Mouse (Mus musculus) liver, embryonic 14.5 days (tissue): Measurements from ENCODE around the gene Uba52. TPM values are rescaled to one million over a fixed set of nuclear protein-coding genes. Genes with fewer than 3 reads are reported as not detected.

Experiments
- ATAC-seq: fragments of 200-750 bp; cut with Nextera tagmentation; 2 replicates; pipeline ENCODE4 v1.8.0; 2017; ENCODE audit warnings: moderate number of reproducible peaks, mild to moderate bottlenecking, moderate library complexity; ENCODE audit not compliant: insufficient read depth
- DNase-seq, 3 experiments: peaks; one replicate each; pipeline ENCODE4 v3.0.0-alpha.2; 2012 to 2013; ENCODE audit warnings: low read depth in 3 of 3, low spot score in 3 of 3
- H3K27ac ChIP-seq: fragments of 300-500 bp; sonication (generic); 2 replicates; pipeline ENCODE4 v1.5.1; 2014; ENCODE audit warnings: moderate library complexity, mild to moderate bottlenecking, control low read depth, inconsistent platforms
- H3K27me3 ChIP-seq: fragments of 300-500 bp; sonication (generic); 2 replicates; pipeline ENCODE4 v1.6.1; 2014; ENCODE audit warnings: mild to moderate bottlenecking, low read length, moderate library complexity; ENCODE audit not compliant: control insufficient read depth, insufficient read depth
- H3K36me3 ChIP-seq: fragments of 300-500 bp; sonication (generic); replicated peaks from 2 replicates; pipeline ENCODE4 v1.6.1; 2014; ENCODE audit warnings: low read depth; ENCODE audit not compliant: control insufficient read depth, insufficient read depth
- H3K4me1 ChIP-seq, 2 experiments: fragments of 200-500 bp in 1 of 2; fragments of 300-500 bp in 1 of 2; sonication (generic) in 1 of 2; replicated peaks; 2 replicates each; pipeline ENCODE4 v1.6.1; 2012 to 2014; ENCODE audit warnings: antibody characterized with exemption in 1 of 2, inconsistent platforms in 1 of 2, low read length in 1 of 2; ENCODE audit not compliant: control insufficient read depth in 2 of 2, insufficient read depth in 2 of 2
- H3K4me2 ChIP-seq: fragments of 300-500 bp; sonication (generic); 2 replicates; pipeline ENCODE4 v1.6.1; 2014; ENCODE audit warnings: low read depth, mild to moderate bottlenecking, control low read depth, moderate library complexity
- H3K4me3 ChIP-seq, 2 experiments: fragments of 200-500 bp in 1 of 2; fragments of 300-500 bp in 1 of 2; sonication (generic) in 1 of 2; 2 replicates each; pipeline ENCODE4 v1.5.1; 2012 to 2014; ENCODE audit warnings: low read depth in 2 of 2, low read length in 2 of 2, mild to moderate bottlenecking in 2 of 2, control low read depth in 1 of 2, inconsistent platforms in 1 of 2, moderate library complexity in 1 of 2; ENCODE audit not compliant: insufficient read depth in 1 of 2
- H3K9ac ChIP-seq: fragments of 300-500 bp; sonication (generic); replicated peaks from 2 replicates; pipeline ENCODE4 v1.6.1; 2014; ENCODE audit warnings: mild to moderate bottlenecking, control low read depth, moderate library complexity
- H3K9me3 ChIP-seq: fragments of 300-500 bp; sonication (generic); 2 replicates; pipeline ENCODE4 v1.6.1; 2016; ENCODE audit warnings: low read length, mixed read lengths; ENCODE audit not compliant: control insufficient read depth
- CTCF ChIP-seq: IDR thresholded peaks from 2 replicates; pipeline ENCODE4 v1.5.1; 2016; ENCODE audit warnings: antibody characterized with exemption, low read depth, control low read depth
- EP300 ChIP-seq: IDR thresholded peaks from 2 replicates; pipeline ENCODE4 v1.6.1; 2016; ENCODE audit warnings: antibody characterized with exemption, low read depth
- WGBS: fragments of 180-500 bp; shearing (Covaris S2); extraction: QIAGEN DNeasy Blood & Tissue Kit; methylation state at CpG from one replicate; pipeline ENCODE4 v1.1.7; 2014; ENCODE audit not compliant: insufficient replicate concordance; 5-methylcytosine and 5-hydroxymethylcytosine counted together
- polyA plus RNA-seq, 2 experiments: library from polyadenylated mRNA; depleted of rRNA in 1 of 2; stranded (reverse) in 1 of 2; unstranded in 1 of 2; fragments of >200 nt; fragmentation: Nextera tagmentation in 1 of 2; extraction: Ambion mirVana in 1 of 2; gene quantifications; 2 replicates each; pipeline versions ENCODE4 v1.2.1 to v1.2.3; 2012 to 2014

Gene Uba52
- polyA plus RNA-seq, 2 experiments: 773 to 870 TPM

DNA sequence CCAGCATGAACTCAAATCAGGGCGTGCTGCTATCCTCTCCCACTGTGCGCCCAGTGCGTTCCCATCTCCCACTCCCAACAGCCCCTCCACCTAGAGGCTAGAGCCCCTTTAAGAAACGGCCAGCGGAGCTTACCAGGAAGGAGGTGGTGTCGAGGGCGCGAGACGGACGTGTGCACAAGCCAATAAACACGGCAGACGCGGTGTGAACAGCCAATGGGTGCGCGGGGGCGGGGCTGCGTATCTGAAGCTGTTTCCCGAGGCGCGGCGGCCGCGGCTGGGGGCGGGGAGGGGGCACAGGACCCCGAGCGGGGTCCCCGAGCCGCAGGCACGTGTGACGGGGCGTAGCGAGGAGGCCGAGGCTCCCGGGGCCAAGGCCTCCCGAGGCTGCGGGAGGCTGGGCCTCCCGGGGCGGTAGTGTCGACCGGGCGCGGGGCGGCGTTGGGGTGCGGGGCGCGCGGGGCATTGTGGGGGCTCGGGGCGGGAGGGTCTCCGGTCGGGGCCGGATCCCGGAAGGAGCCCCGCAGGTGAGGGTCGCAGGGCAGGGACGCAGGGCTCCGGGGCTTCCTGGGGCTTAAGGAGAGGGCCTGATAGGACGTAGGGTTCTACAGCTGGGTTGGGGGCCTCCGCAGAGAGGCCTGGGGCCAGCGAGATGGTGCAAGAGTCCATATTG, 17.0 kb upstream of the Uba52 start, which contains the start of the genes Fkbp8 and Kxd1:
Gene Fkbp8 (plus strand): TSS at position 213 of the 670 bp plus-strand sequence.
Gene Kxd1 (minus strand): TSS at position 445 of the 670 bp plus-strand sequence.
- Histone ChIP-seq H3K9me3 (no peaks in the 10 kb centered on the region), H3K27ac (peak within 1 kb of the TSS; percentile 75), H3K36me3 (peaks cover 15% of the 10 kb centered on the region), H3K4me3 (peak within 1 kb of the TSS; percentile 89 to 100), H3K4me1 (peaks cover 31 to 39% of the 10 kb centered on the region in 2 experiments), H3K4me2 (peak within 1 kb of the TSS; percentile 85), H3K27me3 (no peaks in the 10 kb centered on the region), H3K9ac (peak within 1 kb of the TSS; percentile 96)
- ATAC-seq (peak; percentile 78), DNase-seq (peak; percentile 86 to 91 (median 87))
- WGBS: under 1% methylated on average over 61 of the region's 61 CpGs
- TF ChIP-seq EP300: peak; percentile 51; the same call in 1 of the 2 replicates
- TF ChIP-seq CTCF: peak; percentile 28; the same call in 1 of the 2 replicates

DNA sequence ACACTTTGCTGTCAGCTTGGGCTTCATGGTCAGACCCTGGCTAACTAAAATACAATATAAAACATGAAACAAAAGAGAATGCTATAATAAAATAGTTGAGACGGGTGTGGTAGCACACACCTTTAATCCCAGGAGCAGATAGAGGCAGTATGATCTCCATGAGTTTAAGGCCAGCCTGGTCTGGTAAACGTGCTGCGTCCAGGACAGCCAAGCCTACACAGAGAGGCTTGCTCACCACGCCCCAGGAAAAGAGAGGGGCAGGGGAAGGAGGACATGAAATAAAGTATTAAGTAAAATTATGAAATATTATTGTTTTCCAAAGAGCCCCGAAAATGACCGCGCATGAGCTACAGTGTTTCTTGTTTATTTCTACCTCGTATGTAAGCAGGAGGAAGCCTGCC, 16.5 kb upstream of the Uba52 start:
- ATAC-seq: peak; percentile 42
- peaks cover 31 to 42% of the 10 kb centered on the region in 2 experiments for H3K4me1 ChIP-seq

DNA sequence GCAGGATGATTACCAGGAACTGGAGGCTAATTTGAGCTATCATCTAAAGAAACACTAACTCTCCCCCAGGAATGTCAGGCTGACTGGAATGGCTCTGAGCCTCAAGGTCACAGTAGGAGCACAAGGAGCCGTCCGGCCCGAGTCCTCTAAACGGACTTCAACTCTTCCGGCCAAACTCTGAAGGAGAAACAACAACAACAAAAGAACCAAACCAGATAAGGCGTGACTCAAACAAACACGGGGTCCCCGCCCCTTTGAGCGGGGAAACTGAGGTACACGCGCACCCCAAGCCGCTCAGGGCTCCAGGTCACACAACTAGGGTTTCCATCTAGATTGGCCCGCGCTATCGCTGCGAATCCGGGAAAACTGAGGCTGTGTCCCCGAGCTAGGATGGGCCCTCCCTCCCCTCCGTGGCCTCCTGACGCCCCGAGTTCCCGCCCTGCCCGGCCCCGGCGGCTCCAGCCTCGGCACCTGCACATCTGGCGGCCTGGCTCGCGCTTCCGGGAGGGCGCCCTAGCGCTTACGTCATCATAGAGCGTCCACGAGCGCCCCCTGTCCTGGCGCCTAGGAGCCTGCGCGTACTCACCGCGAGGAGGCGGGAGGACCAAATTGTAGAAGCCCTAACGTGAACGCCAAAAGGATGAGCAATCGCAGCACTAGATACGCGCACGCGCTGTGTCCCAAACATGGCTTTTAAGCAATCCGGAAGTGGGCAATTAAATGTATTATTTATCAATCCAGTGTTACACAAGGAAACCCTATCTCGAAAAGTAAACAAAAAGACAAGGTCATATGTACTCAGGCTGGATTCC, 12.2 kb upstream of the Uba52 start:
- Histone ChIP-seq H3K9ac (peak overlapping the region; percentile 87), H3K9me3 (no peaks in the 10 kb centered on the region), H3K36me3 (peaks cover 2% of the 10 kb centered on the region; the same call in 1 of the 2 replicates), H3K27ac (peak overlapping the region; percentile 93), H3K4me2 (peak overlapping the region; percentile 80), H3K4me3 (peak overlapping the region; percentile 76 to 81), H3K27me3 (no peaks in the 10 kb centered on the region), H3K4me1 (peaks cover 17 to 31% of the 10 kb centered on the region in 2 experiments)
- peak; percentile 82 for ATAC-seq
- TF ChIP-seq CTCF: peak; percentile 92
- TF ChIP-seq EP300: peak; percentile 51; the same call in 1 of the 2 replicates
- WGBS: under 1% methylated on average over 51 of the region's 51 CpGs
- peak; percentile 96 to 97 (median 97) for DNase-seq

More for the DNA sequence above, 16.5 kb upstream of the Uba52 start:
- H3K27ac ChIP-seq: peak overlapping the region; percentile 71
- TF ChIP-seq CTCF: no peak
- no peak for TF ChIP-seq EP300
- H3K4me3 ChIP-seq: peak overlapping the region; percentile 89 to 100
- DNase-seq: no peak
- H3K9me3 ChIP-seq: no peaks in the 10 kb centered on the region
- peak overlapping the region; percentile 85 for H3K4me2 ChIP-seq
- H3K27me3 ChIP-seq: no peaks in the 10 kb centered on the region
- peaks cover 9% of the 10 kb centered on the region for H3K36me3 ChIP-seq
- peak overlapping the region; percentile 96 for H3K9ac ChIP-seq
- under 1% methylated on average over 8 of the region's 8 CpGs for WGBS

DNA sequence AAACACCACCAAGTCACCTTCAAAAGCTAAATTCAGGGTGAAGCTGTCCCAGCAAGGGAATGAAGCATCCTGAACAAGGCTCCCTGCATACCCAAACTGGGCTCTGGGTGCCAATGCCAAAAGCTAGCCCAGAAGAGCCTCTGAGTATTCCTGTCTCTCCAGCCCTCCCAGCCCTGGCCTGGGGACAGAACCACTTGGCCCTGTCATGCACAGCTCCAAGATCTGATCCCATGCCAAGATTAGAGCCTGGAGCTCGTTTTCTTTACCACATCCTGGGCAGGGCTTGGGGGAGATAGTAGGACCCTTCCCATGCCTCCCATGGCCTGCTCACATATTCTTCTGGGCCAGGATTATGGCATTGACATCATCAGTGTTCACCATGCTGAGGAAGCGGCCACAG, 9.0 kb upstream of the Uba52 start:
- DNase-seq (no peak), ATAC-seq (no peak)
- H3K4me3 ChIP-seq: no peak overlapping the region
- H3K36me3 ChIP-seq: peaks cover 8% of the 10 kb centered on the region
- no peak overlapping the region for H3K27ac ChIP-seq
- no peak for TF ChIP-seq EP300
- no peak for TF ChIP-seq CTCF
- no peaks in the 10 kb centered on the region for H3K9me3 ChIP-seq
- no peaks in the 10 kb centered on the region for H3K27me3 ChIP-seq
- H3K4me2 ChIP-seq: no peak overlapping the region
- 46% methylated on average over 2 of the region's 2 CpGs for WGBS
- no peak overlapping the region for H3K9ac ChIP-seq
- peaks cover 6 to 19% of the 10 kb centered on the region in 2 experiments for H3K4me1 ChIP-seq

DNA sequence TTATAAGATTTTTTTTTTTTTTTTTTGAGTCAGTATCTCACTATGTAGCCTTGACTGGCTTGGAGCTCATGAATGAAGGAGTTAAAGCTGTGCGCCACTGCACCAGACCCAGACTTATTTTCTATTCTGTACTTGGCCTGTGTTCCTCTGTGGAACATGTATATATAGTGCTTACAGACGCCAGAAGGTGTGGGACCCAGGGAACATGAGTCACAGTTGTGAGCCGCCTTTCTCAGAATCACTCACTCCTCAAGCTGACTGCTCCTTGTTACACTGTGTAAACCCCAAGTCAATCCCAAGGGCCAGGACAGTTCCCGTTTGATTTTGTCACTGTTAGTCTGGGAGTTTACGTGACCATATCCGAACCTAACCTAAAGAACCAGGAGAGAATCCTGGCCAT, 8.4 kb upstream of the Uba52 start:
- Histone ChIP-seq H3K27me3 (no peaks in the 10 kb centered on the region), H3K36me3 (peaks cover 10% of the 10 kb centered on the region), H3K4me2 (no peak overlapping the region), H3K9me3 (no peaks in the 10 kb centered on the region), H3K4me1 (peaks cover 6 to 18% of the 10 kb centered on the region in 2 experiments), H3K27ac (no peak overlapping the region), H3K9ac (no peak overlapping the region), H3K4me3 (no peak overlapping the region)
- DNase-seq: no peak
- TF ChIP-seq EP300 (no peak), CTCF (no peak)
- 80% methylated on average over 6 of the region's 6 CpGs for WGBS
- ATAC-seq: no peak
